Mouse (Mus musculus) retina, adult 2 months (tissue): ENCODE results near the gene Ssrp1.

Source experiments
- DNase-seq: peaks from one replicate; pipeline ENCODE4 v3.0.0-alpha.2; 2012; ENCODE audit warnings: low read depth, low spot score

Ssrp1 gene

GRCm38 (mm10) chr2:85037047-85038026, at the start of gene Ssrp1, which contains the start of gene P2rx3:
Ssrp1 (plus strand) TSS chr2:85037234.
P2rx3 (minus strand) TSS chr2:85037462.
- peak; percentile 90 for DNase-seq

- no peak for DNase-seq
Observed at GRCm38 (mm10) chr2:84987930-84988329, 49.1 kb upstream of the Ssrp1 start, which contains the start of gene Prg3. Prg3 (plus strand) TSS chr2:84988215.

- DNase-seq = no peak
Observed at GRCm38 (mm10) chr2:84996376-84996775, 40.7 kb upstream of the Ssrp1 start.

GRCm38 (mm10) chr2:84999486-85000181, 37.4 kb upstream of the Ssrp1 start:
- DNase-seq = no peak

- DNase-seq = no peak
Observed at GRCm38 (mm10) chr2:85001497-85001896, 35.5 kb upstream of the Ssrp1 start.

- no peak for DNase-seq
Observed at GRCm38 (mm10) chr2:85002575-85002974, 34.5 kb upstream of the Ssrp1 start.

GRCm38 (mm10) chr2:85004341-85004740, 32.7 kb upstream of the Ssrp1 start:
- no peak for DNase-seq

- DNase-seq = no peak
Observed at GRCm38 (mm10) chr2:85006600-85006999, 30.4 kb upstream of the Ssrp1 start.

GRCm38 (mm10) chr2:85007729-85008128, 29.3 kb upstream of the Ssrp1 start:
- DNase-seq = no peak

GRCm38 (mm10) chr2:85009212-85009611, 27.8 kb upstream of the Ssrp1 start:
- DNase-seq = no peak

- no peak for DNase-seq
Observed at GRCm38 (mm10) chr2:85011906-85012604, 25.0 kb upstream of the Ssrp1 start.

GRCm38 (mm10) chr2:85012679-85013078, 24.4 kb upstream of the Ssrp1 start:
- no peak for DNase-seq

GRCm38 (mm10) chr2:85013826-85014587, 23.0 kb upstream of the Ssrp1 start:
- no peak for DNase-seq

- no peak for DNase-seq
Observed at GRCm38 (mm10) chr2:85014588-85014982, 22.4 kb upstream of the Ssrp1 start.

- no peak for DNase-seq
Observed at GRCm38 (mm10) chr2:85022043-85022442, 15.0 kb upstream of the Ssrp1 start.

GRCm38 (mm10) chr2:85026178-85026577, 10.9 kb upstream of the Ssrp1 start:
- DNase-seq = no peak

- DNase-seq = no peak
Observed at GRCm38 (mm10) chr2:85027281-85027680, 9.8 kb upstream of the Ssrp1 start.

- DNase-seq = no peak
Observed at GRCm38 (mm10) chr2:85029897-85030296, 7.1 kb upstream of the Ssrp1 start.

- no peak for DNase-seq
Observed at GRCm38 (mm10) chr2:85030989-85031388, 6.0 kb upstream of the Ssrp1 start.

- no peak for DNase-seq
Observed at GRCm38 (mm10) chr2:85033121-85033520, 3.9 kb upstream of the Ssrp1 start.

GRCm38 (mm10) chr2:85034169-85034568, 2.9 kb upstream of the Ssrp1 start:
- no peak for DNase-seq
